Mouse (Mus musculus) kidney, adult 2 months (tissue): Measurements from ENCODE around the gene Taf12.

Source experiments
- CTCF ChIP-seq: fragments of 200-500 bp; conservative IDR thresholded peaks from 2 replicates; pipeline ENCODE4 v1.5.1; 2011; ENCODE audit warnings: low read depth, mild to moderate bottlenecking, control low read depth, low read length, moderate library complexity, mixed read lengths; ENCODE audit not compliant: insufficient read depth, insufficient read length
- POLR2A ChIP-seq: fragments of 200-500 bp; IDR thresholded peaks from one replicate; pipeline ENCODE4 v1.6.1; 2011; ENCODE audit warnings: low read depth, low read length, control low read depth

GRCm38 (mm10) chr4:132274156-132274862 is at the start of gene Taf12:
- TF ChIP-seq CTCF: no peak
- peak; percentile 97 for TF ChIP-seq POLR2A
